Mouse (Mus musculus) heart, postnatal 0 days (tissue): ENCODE measurements around the gene Mfsd7a.

Experiments
- CTCF ChIP-seq: IDR thresholded peaks from 2 replicates; pipeline ENCODE4 v1.5.1; 2016; ENCODE audit warnings: antibody characterized with exemption, control low read depth, low read depth
- EP300 ChIP-seq: IDR thresholded peaks from 2 replicates; pipeline ENCODE4 v1.6.1; 2016; ENCODE audit warnings: antibody characterized with exemption, low read depth

- TF ChIP-seq EP300 (no peak), CTCF (no peak)
Measured at GRCm38 (mm10) chr5:108458706-108459105, 10.0 kb upstream of the Mfsd7a start.
